Mouse (Mus musculus) testis, adult 2 months (tissue): Measurements from ENCODE around the gene Olfr215.
A peak's percentile ranks its signal among the peaks of the same experiment; 100 is the strongest.

Experiments
- CTCF ChIP-seq: fragments of 200-500 bp; IDR thresholded peaks from 2 replicates; pipeline ENCODE4 v1.5.1; 2012; ENCODE audit warnings: low read depth, mild to moderate bottlenecking, inconsistent platforms, low read length, moderate library complexity; ENCODE audit not compliant: control insufficient read depth, insufficient read depth, insufficient replicate concordance
- POLR2A ChIP-seq: fragments of 200-500 bp; IDR thresholded peaks from 2 replicates; pipeline ENCODE4 v1.6.1; 2012; ENCODE audit warnings: low read depth, mild to moderate bottlenecking, inconsistent platforms, low read length, moderate library complexity; ENCODE audit not compliant: control insufficient read depth

GRCm38 (mm10) chr6:116628539-116629171, 44.7 kb upstream of the Olfr215 start, which contains the start of gene Zfp422:
- no peak for TF ChIP-seq CTCF
- TF ChIP-seq POLR2A = peak; percentile 83
